Mouse (Mus musculus) cerebellum, postnatal 14 days (tissue): ENCODE measurements at regions not wholly inside any gene's neighbourhood (a gene's known extent, or its start where the extent isn't known, plus 50 kb on each side); places are given as distances from the start of the nearest gene placed in this dataset.
"Not testable (repeated sequence)": the region's sequence is repeated elsewhere in the genome, so short reads cannot be mapped to it uniquely, and the experiment has no call there.

Source experiments
- DNase-seq, 2 experiments: peaks; one replicate each; pipeline ENCODE4 v3.0.0; 2021; ENCODE audit warnings: mixed read lengths in 2 of 2

- no peak for DNase-seq
These were observed 284.9 kb upstream of the Adgra3 start for GRCm38 (mm10) chr5:50343681-50344080.

GRCm38 (mm10) chr5:50309491-50309890, 250.7 kb upstream of the Adgra3 start:
- DNase-seq, result peak; percentile 17 to 32

- no peak for DNase-seq
These were observed 245.2 kb upstream of the Adgra3 start for GRCm38 (mm10) chr5:50303859-50304480.

DNA sequence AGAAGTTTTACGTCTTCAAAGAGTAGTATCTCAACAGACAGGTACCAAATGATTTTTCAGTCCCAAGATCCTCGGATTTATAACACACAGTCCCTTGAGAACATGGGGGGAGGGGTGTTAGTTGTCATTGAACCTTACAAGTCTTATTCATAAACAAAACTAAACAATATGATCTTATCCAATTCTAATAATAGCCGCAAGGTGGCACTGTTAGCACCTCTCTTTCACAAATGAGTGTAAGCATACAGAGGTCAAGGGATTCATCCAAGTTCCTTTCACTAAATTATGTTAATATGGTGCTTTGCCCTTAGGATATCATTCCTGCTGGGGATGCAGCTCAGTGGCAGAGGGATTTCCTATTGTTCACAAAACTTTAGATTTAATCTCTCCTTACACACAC, 235.0 kb upstream of the Adgra3 start:
- DNase-seq, result peak; percentile 6 to 8

GRCm38 (mm10) chr5:50290879-50291410, 232.1 kb upstream of the Adgra3 start:
- no peak for DNase-seq

GRCm38 (mm10) chr5:50260417-50260816, 201.6 kb upstream of the Adgra3 start:
- DNase-seq, result no peak

- DNase-seq, result no peak
These were observed 199.2 kb upstream of the Adgra3 start for GRCm38 (mm10) chr5:50258017-50258416.

GRCm38 (mm10) chr5:50234111-50234510, 175.3 kb upstream of the Adgra3 start:
- no peak for DNase-seq

DNA sequence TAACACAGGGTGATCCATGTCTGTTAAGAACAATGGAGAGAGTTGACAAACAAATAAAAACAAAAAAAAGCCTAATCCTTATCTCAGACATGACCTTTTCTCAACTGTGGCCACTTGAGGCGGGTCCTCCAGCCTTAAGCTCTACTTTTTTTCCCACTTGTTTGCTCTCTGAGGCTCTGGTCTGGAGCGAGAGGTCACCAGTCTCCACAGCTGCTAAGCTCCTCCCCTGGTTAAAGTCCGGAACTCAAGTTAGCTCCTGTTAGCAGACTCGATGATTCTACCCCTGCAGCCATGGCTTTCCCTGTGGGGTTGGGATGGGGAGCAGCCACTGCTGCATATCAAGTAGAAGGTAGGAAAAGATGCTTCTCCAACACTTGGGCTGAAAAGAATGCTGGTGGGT, 158.2 kb upstream of the Adgra3 start:
- DNase-seq, result no peak

DNA sequence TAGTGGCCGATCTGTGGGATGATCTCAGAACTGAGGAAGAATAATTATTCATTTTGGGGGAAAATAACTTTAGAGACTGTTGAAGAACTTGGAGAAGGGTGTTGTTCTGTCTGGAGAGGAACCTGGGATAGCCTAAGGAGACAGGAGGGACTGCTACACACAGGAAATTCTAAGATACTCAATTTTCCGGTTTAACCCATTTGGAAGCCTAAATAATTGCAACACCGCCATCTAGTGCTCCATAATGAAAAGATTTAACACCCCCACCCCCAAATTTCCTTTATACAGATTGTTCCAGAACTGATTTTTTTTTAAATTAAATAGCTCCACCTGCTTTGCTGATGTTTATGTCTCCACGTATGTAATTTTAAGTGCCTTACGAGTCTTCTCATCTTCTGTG, 157.2 kb upstream of the Adgra3 start:
- DNase-seq, result peak; percentile 18 to 22

DNA sequence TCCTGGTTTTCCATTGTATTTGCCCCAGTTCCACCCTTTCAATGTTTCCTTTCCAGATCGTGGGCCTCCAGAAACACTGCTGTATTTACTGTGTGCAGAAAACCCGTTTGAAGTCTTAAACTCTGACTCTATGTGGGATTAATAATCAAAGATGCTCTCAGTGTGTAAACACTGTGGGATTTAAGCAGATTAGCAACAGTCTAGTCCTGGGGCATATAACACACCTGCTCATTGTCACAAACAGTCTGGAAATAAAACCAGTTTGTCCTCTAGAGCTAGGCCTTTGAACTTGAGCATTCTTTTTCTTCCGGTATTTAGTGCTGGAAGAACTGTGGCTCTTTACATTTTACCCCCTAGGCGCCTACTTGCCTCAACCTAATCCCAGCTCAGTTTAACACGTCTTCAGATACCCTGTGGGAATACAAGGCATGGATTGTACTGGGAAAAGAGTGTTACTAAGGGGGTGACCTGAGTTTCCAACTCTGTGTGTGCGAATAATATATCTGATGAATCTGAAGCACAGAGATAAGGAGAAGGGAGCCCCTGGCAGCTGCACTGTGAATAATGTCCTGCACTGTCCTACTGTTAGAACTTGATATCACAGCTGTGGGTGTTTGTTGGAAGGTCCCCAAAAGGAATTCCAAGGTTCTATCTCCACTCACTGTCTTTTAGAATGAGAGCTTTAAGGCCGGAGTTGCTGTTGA, 143.7 kb upstream of the Adgra3 start:
- no peak for DNase-seq

DNA sequence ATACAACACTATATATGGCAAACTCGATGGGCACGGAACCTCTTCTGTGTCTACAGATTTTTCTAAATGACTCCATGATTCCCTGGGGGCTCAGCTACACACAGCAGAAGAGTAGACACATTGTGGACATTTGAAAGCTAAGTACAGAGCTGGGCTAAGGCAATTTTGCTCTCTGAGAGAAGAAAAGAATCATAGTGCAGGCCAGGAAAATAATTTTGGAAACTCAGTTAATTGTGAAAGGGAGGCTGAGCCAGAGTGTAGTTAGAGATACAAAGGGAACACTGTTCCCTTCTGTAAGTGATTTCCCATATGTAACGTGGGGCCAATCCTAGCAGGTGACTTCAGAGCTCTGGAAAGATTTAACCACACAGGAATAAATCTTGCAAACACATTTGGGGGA, 137.6 kb upstream of the Adgra3 start:
- no peak for DNase-seq

GRCm38 (mm10) chr5:50195993-50196392, 137.2 kb upstream of the Adgra3 start:
- no peak for DNase-seq

- DNase-seq, result no peak
These were observed 130.6 kb upstream of the Adgra3 start for GRCm38 (mm10) chr5:50189394-50189793.

GRCm38 (mm10) chr5:50182721-50183120, 123.9 kb upstream of the Adgra3 start:
- DNase-seq, result peak; percentile 44 to 72

DNA sequence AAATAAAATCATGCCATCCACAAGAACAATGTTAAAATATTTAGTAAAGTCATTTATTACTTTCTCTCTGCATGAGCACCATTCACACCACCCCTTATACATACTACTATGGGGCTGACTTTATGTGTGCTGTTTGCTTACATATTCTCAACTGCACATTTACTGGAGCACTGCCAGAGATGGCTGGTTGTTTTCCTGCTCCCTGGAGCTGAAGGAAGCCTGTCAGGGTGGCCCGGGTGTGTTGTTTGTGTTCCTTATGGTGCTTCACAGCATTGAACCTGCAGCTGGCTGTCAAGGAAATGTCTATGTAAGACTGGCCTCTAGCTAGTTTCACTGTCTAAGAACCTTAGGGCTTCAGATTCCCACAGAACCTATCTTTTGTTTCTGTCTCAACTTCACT, 97.8 kb upstream of the Adgra3 start:
- no peak for DNase-seq

DNA sequence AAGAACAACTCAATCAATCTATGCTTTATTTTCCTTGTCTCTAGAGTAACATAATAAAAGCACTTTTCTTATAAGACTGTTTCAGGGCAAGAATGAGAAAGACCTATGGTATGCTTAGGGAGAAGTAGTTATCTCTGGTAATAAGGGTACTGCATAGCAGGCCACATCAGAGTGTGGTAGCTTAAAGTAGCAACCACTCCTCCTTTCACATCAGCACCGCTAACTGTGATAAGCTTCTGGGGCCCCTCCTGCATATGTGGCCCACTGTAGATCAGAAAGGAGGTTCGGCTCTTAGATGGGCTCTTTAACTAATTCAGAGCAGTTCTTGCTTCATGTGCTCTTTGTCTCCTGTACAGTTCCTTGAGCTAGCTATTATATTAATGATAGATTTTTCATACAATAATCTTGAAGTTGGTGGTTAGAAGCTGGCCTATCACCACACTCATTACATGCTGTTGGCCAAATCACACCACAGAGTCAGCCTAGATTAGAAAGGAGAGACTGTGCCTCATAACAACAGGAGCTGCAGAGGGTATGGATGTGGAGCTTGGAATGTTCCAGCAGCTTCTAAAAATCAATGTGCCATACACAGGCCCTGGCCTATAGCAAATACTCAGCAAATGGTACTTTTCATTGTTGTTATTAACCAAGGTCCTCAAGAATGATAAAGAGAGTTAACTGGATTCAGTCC, 96.5 kb upstream of the Adgra3 start:
- DNase-seq, result not testable (repeated sequence)

- DNase-seq, result peak; percentile 42 to 60
These were observed 88.1 kb upstream of the Adgra3 start for GRCm38 (mm10) chr5:50146926-50147325.

GRCm38 (mm10) chr5:50145458-50146083, 86.8 kb upstream of the Adgra3 start:
- DNase-seq, result no peak

DNA sequence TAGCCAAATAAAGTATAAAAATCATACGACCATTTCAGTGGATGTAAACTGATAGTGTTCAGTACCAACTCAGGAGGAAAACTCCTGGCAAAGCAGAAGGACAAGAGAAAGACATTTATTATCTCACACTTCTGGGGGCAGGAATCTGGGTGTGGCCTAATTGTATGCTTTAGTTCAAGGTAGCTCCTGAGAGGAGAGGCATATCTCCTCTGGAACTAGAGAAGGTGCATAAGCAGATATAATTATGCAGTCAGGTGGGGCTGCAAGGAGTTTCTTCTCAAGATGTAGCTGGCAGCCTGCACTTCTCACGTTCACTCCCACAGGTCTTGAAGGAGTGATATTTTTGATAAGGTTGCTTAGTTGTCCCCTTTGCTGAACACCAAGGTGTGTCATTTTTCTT, 71.4 kb upstream of the Adgra3 start:
- no peak for DNase-seq

DNA sequence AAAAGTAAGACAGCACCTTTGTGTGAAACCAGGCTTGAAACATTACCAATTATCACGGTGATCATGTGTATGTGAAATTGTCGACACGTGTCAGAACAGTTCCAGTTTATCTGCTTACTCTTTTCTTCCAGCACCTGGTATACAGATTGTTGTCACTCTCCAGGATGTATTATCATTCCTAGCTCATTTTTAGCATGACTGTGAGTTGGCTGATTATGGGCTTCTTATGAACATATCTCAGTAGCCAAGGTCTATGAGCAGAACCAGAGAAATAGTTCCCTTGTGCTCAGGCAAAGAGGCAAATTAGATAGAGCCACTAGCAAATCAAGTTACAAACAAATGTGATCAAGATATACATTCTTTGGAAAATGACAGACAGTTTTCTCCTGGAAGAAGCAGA, 70.2 kb upstream of the Adgra3 start:
- DNase-seq, result no peak

GRCm38 (mm10) chr5:50126594-50126993, 67.8 kb upstream of the Adgra3 start:
- DNase-seq, result no peak

GRCm38 (mm10) chr5:50126177-50126576, 67.4 kb upstream of the Adgra3 start:
- DNase-seq, result no peak
